In genomic region chr2:135123057-135123456, GRCm38 (mm10) we compare ENCODE assay signal across 29 mouse cellular contexts.
"Had no signal": no experiment of that assay in that cellular context is flagged by ENCODE, and none has a peak within 500 bp of the region (broad histone marks: within the 10 kb centered on the region; RNA-seq: fewer than 3 reads in every experiment).

No protein-coding gene starts in this region.

- H3K4me1 ChIP-seq: limb, embryonic 12.5 days; limb, embryonic 13.5 days; limb, embryonic 15.5 days; liver, embryonic 12.5 days; liver, embryonic 13.5 days; liver, embryonic 15.5 days; lung, embryonic 15.5 days; midbrain, embryonic 10.5 days; midbrain, embryonic 12.5 days; midbrain, embryonic 13.5 days; midbrain, embryonic 15.5 days; neural tube, embryonic 12.5 days had no signal

- H3K27ac ChIP-seq: left cerebral cortex, adult 2 months; limb, embryonic 10.5 days; limb, embryonic 12.5 days; limb, embryonic 13.5 days; limb, embryonic 15.5 days; liver, embryonic 12.5 days; liver, embryonic 13.5 days; liver, embryonic 14.5 days; liver, embryonic 15.5 days; lung, embryonic 15.5 days; macrophage; midbrain, embryonic 10.5 days; midbrain, embryonic 12.5 days; midbrain, embryonic 13.5 days; midbrain, embryonic 15.5 days; neural tube, embryonic 12.5 days had no signal

- DNase-seq: left cerebral cortex, postnatal 4 days; liver; liver, embryonic 13.5 days; liver, postnatal 0 days; lung, adult 18-20 months; lung, adult 2 months; lung, postnatal 10 days; lung, postnatal 14 days; lung, postnatal 36 days; lung, postnatal 4 days; midbrain, embryonic 14.5 days had no signal

- H3K4me2 ChIP-seq: limb, embryonic 12.5 days; limb, embryonic 13.5 days; limb, embryonic 15.5 days; liver, embryonic 11.5 days; liver, embryonic 12.5 days; liver, embryonic 13.5 days; liver, embryonic 15.5 days; lung, embryonic 15.5 days; midbrain, embryonic 11.5 days; midbrain, embryonic 12.5 days; midbrain, embryonic 13.5 days; midbrain, embryonic 15.5 days; neural tube, embryonic 12.5 days had no signal

- H3K9me3 ChIP-seq: limb, embryonic 10.5 days; limb, embryonic 12.5 days; limb, embryonic 15.5 days; liver, embryonic 12.5 days; liver, embryonic 13.5 days; liver, embryonic 15.5 days; lung, embryonic 15.5 days; midbrain, embryonic 10.5 days; midbrain, embryonic 12.5 days; midbrain, embryonic 13.5 days; midbrain, embryonic 15.5 days had no signal

- H3K4me3 ChIP-seq: left cerebral cortex, adult 2 months; limb, embryonic 10.5 days; limb, embryonic 12.5 days; limb, embryonic 13.5 days; limb, embryonic 15.5 days; liver, embryonic 12.5 days; liver, embryonic 13.5 days; liver, embryonic 15.5 days; lung, embryonic 15.5 days; midbrain, embryonic 10.5 days; midbrain, embryonic 12.5 days; midbrain, embryonic 13.5 days; midbrain, embryonic 15.5 days; myocyte; neural tube, embryonic 12.5 days had no signal

- H3K27me3 ChIP-seq: limb, embryonic 12.5 days; limb, embryonic 13.5 days; limb, embryonic 15.5 days; liver, embryonic 12.5 days; liver, embryonic 13.5 days; liver, embryonic 15.5 days; lung, embryonic 15.5 days; midbrain, embryonic 12.5 days; midbrain, embryonic 13.5 days; midbrain, embryonic 15.5 days; neural tube, embryonic 12.5 days had no signal

- H3K9ac ChIP-seq: limb, embryonic 12.5 days; limb, embryonic 13.5 days; limb, embryonic 15.5 days; liver, embryonic 12.5 days; liver, embryonic 13.5 days; liver, embryonic 14.5 days; liver, embryonic 15.5 days; liver, postnatal 0 days; lung, embryonic 15.5 days; midbrain, embryonic 12.5 days; midbrain, embryonic 13.5 days; midbrain, embryonic 15.5 days; neural tube, embryonic 12.5 days had no signal

- H3K36me3 ChIP-seq: limb, embryonic 10.5 days; limb, embryonic 12.5 days; limb, embryonic 13.5 days; limb, embryonic 15.5 days; liver, embryonic 12.5 days; liver, embryonic 13.5 days; liver, embryonic 15.5 days; lung, embryonic 15.5 days; midbrain, embryonic 10.5 days; midbrain, embryonic 12.5 days; midbrain, embryonic 13.5 days; midbrain, embryonic 15.5 days; neural tube, embryonic 12.5 days had no signal

- ATAC-seq: liver, embryonic 12.5 days; liver, postnatal 0 days had no signal
